Mouse (Mus musculus) embryo, embryonic 9.5 days (tissue): ENCODE data around the gene Arhgef18.
A peak's percentile ranks its signal among the peaks of the same experiment; 100 is the strongest.

Source experiments
- DNase-seq: peaks from one replicate; pipeline ENCODE4 v3.0.0-alpha.2; 2017; ENCODE audit errors: extremely low spot score

Arhgef18 gene

GRCm38 (mm10) chr8:3395246-3395645, 2.4 kb downstream of the Arhgef18 start:
- no peak for DNase-seq

- no peak for DNase-seq
These were observed 4.8 kb downstream of the Arhgef18 start for GRCm38 (mm10) chr8:3397597-3397996.

DNA sequence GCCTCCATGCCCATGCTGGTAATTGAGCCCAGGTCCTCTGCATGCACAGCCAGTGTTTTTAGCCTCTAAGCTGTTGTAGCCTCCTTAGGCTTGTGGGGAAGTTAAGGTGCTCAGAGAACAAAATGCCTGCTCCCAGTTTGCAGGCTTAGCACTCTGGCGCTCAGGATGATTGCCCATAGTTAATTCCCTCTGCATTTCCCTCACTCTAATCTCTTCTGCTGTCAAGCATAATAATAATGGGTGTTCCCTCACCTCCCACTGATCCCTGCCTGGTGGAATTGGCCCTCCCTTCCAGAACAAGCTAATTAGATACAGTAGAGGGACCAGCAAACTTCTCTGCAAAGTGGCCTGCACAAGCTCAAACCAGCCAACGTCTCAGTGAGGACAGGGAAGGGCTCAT, 7.7 kb downstream of the Arhgef18 start:
- no peak for DNase-seq

DNA sequence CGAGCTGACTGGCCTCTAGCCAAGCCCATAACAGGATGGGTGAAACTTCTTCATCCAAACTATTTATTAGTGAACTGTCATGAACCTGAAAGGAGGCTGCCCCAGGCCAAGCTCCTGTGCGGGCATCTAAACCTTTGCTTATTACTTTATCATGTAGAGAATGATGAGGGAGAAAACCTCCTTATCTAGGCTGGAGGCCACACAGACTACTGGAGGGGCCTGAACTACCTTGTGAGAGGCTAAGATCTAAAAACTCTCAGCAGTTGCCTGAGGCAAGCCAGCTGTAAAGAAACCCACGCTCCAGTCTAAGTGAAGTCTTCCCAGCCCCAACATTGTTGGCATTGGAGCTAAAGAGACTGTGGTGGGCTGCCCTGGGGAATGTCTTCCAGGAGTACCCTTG, 14.6 kb downstream of the Arhgef18 start:
- no peak for DNase-seq

- no peak for DNase-seq
These were observed 18.3 kb downstream of the Arhgef18 start for GRCm38 (mm10) chr8:3411085-3411484.

- DNase-seq, result no peak
These were observed 19.1 kb downstream of the Arhgef18 start for GRCm38 (mm10) chr8:3411901-3412301.

DNA sequence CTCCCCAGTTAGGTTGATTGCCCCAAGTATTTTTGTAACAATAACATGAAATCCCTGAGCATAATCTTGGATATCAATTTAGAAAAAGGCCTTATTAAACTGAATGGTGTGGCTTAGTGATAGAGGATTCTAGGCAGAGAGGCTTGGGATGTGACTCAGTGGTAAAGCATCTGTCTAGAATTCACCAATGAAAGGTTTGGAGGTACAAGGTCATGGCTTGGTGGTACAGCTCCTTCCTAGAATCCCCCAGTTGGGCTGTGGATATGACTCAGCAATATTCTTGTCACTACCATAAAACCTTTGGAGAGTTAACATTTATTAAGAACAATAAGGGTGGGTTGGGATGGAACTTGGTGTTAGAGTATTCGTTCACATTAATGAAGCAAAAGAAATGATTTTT, 20.0 kb downstream of the Arhgef18 start:
- DNase-seq, result no peak

- DNase-seq, result no peak
These were observed 21.9 kb downstream of the Arhgef18 start for GRCm38 (mm10) chr8:3414639-3415190.

- DNase-seq, result no peak
These were observed 22.5 kb downstream of the Arhgef18 start for GRCm38 (mm10) chr8:3415259-3415658.

- DNase-seq, result no peak
These were observed 22.9 kb downstream of the Arhgef18 start for GRCm38 (mm10) chr8:3415661-3416060.

GRCm38 (mm10) chr8:3416846-3417245, 24.0 kb downstream of the Arhgef18 start:
- DNase-seq, result peak; percentile 46

GRCm38 (mm10) chr8:3417455-3417854, 24.6 kb downstream of the Arhgef18 start:
- DNase-seq, result peak; percentile 68

GRCm38 (mm10) chr8:3418101-3418500, 25.3 kb downstream of the Arhgef18 start:
- peak; percentile 18 for DNase-seq

- DNase-seq, result no peak
These were observed 27.4 kb downstream of the Arhgef18 start for GRCm38 (mm10) chr8:3420105-3420706.

DNA sequence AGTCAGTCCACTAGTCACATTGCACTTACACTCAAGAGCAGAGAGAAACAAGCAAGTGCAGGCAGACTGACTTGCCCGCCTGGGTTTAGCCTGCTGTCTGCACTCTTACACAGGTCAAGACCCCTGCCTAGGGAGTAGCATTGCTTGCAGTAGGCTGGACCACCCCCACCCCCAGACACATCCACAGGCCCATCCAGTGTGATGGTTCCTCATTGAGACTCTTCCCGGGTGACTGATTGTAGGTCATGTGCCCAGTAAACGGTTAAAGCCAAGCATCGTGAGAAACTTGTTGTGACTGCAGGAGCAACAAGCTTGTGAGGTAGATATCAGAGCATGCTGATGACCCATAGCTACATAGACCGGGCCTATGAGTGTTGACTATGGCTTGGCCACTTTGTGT, 28.7 kb downstream of the Arhgef18 start:
- DNase-seq, result no peak

DNA sequence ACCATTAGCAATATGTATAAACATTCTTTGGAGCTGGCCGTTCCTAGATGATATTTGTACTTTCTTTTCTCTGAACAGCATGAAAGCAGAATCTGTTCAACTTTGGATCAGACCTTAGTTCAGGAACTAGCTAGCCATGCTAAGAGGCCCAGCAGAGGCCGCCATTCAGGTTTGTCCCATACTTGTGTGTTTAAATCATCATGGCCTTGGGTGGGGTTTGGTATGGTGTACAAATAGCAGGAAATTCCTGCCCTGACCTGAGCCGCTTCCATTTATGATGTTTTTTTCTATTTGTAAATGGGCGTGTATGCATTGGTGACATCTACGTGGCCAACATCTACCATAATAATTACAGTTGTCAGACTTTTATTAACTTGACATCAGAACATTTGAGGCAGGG, 32.4 kb downstream of the Arhgef18 start:
- DNase-seq, result no peak

DNA sequence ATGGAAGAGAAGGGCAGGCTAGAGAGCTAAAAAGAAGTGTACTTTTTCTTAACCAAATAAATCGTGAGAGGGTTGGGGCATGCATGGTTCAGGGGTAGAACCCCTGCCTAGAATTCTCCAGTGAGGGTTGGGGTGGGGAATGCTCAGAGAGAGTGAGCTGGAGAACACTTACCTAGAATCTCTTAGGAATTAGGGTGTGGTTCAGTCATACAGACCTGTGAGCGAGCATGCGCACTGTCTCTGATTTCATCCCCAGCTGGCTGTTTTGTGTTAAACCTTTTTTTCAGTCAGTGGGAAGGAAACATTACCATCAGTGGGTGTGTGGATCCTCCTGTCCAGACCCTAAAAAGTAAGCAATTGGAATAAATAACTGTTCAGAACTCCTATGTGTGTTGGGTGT, 33.4 kb downstream of the Arhgef18 start:
- no peak for DNase-seq

- DNase-seq, result no peak
These were observed 35.6 kb downstream of the Arhgef18 start for GRCm38 (mm10) chr8:3428426-3428825.

- no peak for DNase-seq
These were observed 37.2 kb downstream of the Arhgef18 start for GRCm38 (mm10) chr8:3429966-3430365.

- DNase-seq, result no peak
These were observed 38.3 kb downstream of the Arhgef18 start for GRCm38 (mm10) chr8:3431113-3431512.

- DNase-seq, result no peak
These were observed 43.7 kb downstream of the Arhgef18 start for GRCm38 (mm10) chr8:3436492-3436891.

DNA sequence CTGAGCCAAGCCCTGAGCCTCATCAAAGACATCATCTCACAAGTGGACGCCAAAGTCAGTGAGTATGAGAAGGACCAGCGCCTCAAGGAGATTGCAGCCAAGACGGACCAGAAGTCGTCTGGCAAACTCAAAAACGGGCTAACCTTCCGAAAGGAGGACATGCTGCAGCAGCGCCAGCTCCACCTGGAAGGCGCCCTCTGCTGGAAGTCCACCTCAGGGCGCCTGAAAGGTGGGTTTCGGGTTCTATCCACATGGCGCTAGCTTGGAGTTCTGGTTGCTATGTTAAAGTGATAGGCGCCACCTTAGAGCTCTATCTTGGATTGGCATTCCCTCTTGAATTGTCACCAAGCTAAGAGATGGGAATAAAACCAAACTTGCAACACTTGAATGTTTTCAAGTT, 46.7 kb downstream of the Arhgef18 start:
- DNase-seq, result no peak

GRCm38 (mm10) chr8:3449226-3449625, 56.4 kb downstream of the Arhgef18 start:
- DNase-seq, result no peak

DNA sequence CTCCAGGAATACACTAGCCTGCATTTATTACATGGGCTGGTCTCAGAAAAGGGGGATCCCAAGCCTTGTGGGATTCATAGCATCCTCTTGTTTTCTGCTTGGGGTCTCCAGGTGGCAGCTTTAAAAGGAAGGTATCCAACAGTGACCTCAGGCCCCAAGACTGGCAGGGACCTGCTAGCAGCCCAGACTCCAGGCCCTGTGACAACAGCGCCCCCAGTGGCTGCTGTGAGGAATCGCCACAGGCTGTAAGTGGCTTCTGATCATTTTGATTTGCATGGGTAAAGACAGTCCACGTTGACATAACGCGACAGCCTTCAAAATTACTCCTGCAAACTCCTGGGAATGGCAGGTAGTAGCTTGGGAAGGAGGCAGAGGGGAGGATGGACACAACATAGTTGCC, 57.9 kb downstream of the Arhgef18 start:
- DNase-seq, result peak; percentile 42
